Mouse (Mus musculus): ENCODE results near the gene Prdm16. TPM values are rescaled to one million over a fixed set of nuclear protein-coding genes. Genes with fewer than 3 reads are reported as not detected.

Gene Prdm16
- total RNA-seq, 2 experiments from 2014 or later = 1.4 TPM; not detected in 1

DNA sequence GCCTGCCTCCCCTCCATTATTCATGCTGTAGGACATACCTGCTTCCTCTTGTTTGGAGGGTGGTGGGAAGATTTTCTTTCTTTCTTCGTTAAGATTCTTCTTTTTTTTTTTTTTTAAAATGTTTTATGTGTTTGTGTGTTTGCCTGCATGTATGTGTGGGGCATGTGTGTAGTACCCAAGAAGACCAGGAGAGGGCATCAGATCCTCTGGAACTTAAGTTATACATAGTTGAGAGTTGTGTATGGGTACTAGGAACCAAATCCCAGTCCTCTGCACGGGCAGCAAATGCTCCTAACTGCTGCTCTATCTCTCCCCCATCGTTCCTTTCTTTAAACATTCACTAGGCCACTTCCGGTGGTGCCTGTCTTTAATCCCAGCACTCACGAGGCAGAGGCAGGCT lies 28.9 kb downstream of the Prdm16 start:
- ATAC-seq (replicated peaks; ENCODE audit: low FRiP score, poor library complexity, severe bottlenecking) = no peak

DNA sequence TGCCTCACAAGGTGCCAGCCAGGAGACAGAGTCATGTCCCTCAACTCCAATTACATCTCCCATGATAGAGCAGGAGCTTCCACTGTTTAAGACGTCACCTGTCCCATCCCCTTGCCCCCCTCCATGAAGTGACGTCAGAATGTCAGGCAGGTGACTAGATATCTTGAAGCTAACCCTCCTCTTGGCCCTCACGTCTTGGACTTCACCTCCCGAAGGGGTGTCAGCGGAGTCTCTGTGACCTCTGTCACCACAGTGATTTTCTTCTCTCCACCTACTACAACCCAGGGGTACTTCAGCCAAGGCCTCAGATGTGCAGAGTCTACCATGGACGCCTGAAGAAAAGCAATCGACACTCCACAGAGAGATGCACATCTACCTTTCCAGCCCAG lies 32.2 kb downstream of the Prdm16 start:
- no peak for ATAC-seq (replicated peaks; ENCODE audit: low FRiP score, poor library complexity, severe bottlenecking)

DNA sequence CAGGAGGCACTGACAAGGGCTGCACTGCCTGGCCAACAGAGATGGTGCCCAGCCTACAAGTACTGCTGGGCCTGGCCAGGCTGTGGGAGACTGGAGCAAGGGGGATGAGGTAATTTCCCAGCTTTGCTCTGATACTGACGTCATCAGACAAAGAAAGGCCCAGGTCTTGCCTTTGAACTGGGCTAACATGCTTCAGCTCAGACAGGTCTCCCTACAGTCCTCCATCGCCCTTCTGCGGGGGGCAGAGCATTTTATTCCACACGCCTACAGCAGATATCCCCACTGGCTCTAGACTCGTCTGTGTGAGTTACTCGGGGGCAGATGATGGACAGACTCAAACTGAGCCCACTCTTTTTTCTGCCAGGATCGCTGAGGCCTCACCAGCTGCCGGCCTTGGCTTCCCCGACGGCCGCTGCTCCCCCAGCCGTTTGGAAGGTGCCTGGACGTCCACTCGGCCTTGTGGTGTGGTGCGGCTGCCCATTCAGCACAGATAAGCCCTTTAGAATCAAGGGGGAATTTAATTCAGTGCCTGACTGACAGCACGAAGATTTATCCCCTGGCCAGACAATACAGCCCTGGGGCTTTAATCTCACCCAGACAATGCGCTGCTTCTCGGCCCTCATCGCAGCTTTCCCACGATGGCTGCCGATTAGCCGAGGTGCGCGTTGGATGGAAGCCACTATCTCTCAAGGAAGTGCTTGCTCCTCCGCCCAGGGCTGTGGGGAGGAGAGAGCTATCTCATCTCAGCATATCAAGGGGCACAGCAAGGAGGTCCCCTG lies 32.8 kb downstream of the Prdm16 start:
- ATAC-seq (replicated peaks; ENCODE audit: low FRiP score, poor library complexity, severe bottlenecking) = no peak

DNA sequence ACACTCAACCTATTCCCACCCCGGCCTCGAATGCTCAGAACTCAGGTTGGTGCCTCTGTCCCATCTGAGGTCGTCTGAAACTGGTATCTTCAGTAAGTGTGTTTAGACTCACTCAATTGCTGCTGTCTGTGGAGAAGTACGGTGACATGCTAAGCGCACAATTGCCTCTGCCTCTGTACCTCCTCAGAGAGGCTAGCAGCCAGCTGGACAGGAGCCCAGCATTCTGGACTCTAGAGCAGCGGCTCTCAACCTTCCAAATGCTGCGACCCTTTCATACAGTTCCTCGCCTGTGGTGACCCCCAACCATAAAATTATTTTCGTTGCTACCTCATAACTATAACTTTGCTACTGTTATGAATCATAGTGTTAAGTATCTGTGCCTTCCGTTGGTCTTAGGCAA lies 34.3 kb downstream of the Prdm16 start:
- ATAC-seq (replicated peaks; ENCODE audit: low FRiP score, poor library complexity, severe bottlenecking) = no peak

DNA sequence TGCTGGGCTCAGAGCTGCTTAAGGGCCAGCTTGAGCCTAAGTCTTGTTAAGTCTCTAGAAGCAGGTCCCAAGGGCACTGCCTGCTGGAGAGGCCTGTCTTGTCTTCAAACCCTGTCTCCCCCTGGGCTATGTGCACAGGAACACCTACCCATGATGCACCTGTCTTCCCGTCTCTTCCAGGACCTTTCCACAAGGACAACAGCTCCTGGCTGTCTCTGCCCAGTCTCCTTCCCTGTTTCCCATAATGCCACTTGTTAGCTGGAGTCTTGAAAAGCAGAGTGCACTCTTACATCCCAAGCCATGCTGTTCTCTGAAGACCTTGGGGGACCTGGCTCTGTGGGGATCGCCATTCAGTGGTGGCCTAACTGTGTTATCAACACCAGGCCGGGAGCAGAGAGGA lies 35.7 kb downstream of the Prdm16 start:
- no peak for ATAC-seq (replicated peaks; ENCODE audit: low FRiP score, poor library complexity, severe bottlenecking)

DNA sequence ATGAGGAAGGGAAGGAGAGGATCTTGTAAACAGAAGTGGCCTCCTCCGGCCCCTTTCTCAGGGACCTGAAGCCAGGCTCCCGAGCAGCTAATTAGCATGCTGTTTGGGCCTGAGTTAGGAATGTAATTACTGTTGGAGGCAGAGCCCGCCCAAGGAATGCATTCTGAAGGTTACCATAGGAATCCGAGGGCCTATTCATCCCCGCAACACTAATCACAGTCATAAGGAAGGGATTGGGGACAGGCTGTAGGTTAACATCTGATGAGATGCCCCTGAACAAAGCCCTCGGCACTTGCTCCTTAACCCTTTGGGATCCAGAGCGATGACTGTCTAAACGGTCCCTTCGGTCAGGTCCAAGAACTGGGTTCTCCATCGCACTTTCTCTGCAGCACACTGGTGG lies 36.7 kb downstream of the Prdm16 start:
- no peak for ATAC-seq (replicated peaks; ENCODE audit: low FRiP score, poor library complexity, severe bottlenecking)

DNA sequence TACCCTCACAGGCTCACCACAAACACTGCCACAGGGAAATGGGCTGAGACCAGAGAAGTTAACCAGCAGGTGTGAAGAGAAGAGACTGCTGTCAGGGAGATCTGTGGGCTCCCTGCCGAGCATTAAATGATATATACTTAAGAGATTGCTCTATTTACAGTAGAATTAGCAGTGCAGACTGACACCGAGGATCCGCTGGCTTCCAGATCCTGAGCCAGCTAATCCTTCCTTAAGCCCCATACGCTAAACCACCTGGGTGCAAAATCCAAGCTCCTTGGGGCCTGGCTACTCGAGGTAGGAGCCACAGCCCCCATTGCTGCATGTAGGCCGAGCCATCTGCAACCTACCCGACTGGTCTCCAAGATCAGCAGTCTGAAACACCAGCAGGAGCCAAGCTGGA lies 38.3 kb downstream of the Prdm16 start:
- no peak for ATAC-seq (replicated peaks; ENCODE audit: low FRiP score, poor library complexity, severe bottlenecking)

DNA sequence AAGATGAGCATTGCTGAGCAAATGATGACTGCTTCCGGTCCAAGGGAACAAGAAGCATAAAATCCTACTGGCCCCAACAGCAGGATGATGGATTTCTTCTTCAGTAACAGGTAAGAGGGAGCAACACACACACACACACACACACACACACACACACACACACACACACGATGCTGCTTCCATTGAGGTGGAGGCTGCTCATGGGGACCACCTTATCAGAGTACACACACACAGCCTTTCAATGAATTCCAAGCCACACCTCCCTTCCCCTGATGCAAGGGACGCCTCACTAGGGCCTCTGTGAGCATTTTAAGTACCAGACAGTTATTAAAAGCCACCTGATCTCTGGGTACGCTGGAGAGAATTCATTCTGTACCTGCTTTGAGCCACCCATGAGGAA lies 39.9 kb downstream of the Prdm16 start:
- ATAC-seq (replicated peaks; ENCODE audit: low FRiP score, poor library complexity, severe bottlenecking) = no peak

DNA sequence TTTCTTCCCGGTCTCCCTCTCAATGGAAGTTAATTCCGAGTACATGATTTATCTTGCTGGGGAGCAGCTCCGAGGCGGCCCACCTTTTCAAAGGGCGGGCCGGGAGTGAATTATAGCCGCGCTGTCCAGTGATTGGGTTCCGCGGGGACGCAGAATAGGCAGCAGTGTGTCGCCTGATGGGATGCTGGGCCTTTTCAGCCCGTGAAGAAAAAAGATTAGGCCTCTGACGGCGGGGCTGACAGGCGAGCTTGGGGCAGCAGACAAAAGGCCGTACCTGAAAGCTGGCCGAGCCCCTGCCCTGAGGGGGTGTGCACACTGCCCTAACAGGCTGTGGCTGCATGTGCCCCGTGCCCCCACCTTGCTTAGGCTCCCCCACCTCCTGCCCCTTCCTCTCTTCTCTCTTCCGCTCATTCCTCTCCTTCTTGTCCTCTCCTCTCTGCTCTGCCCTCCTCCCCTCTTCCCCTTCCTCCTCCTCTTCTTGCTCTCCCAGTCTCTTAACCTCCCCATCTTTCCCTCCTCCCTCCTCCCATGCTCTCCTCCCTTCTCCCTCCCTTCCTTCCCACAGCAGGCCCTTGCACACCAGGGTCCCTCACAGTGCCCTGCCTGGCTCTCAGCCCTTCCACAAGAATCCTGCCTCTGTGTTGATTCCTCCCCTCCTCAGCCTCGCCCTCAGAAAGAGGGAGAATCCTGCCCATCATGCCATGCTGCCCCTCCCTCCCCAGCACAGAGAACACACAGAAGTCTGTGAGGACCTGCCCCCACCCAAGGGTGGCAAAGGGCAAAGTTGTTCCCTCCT lies 41.7 kb downstream of the Prdm16 start:
- ATAC-seq (replicated peaks; ENCODE audit: low FRiP score, poor library complexity, severe bottlenecking) = no peak

DNA sequence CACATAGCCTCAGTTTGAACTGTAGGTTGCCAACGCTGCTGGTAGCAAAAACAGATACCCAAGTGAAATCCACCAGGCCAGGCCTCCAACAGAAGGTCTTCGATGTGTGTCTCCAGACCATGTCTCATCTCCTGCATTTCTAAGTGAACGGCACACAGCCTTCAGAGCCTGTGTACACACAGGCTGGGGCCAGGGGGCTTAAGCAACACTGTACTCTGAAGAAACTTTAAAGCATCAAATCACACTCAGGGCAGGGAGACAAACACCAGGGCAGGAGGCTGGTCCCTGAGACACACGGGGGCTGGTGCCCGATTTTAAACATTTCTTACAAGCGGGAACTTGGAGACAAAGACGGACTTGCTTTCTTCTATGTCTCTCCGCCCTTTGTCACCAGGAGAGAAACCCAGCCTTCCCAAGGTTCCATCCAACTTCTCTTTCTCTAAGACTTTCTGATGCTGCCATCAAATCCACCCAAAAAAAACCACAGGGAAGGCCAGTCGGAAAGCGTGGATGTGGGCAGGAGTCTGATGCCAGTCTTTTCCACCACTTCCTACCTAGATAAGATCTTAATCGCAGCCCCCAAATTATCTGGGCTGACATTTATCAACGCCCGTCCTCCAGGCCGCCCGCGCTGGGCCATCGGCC lies 42.4 kb downstream of the Prdm16 start:
- no peak for ATAC-seq (replicated peaks; ENCODE audit: low FRiP score, poor library complexity, severe bottlenecking)

DNA sequence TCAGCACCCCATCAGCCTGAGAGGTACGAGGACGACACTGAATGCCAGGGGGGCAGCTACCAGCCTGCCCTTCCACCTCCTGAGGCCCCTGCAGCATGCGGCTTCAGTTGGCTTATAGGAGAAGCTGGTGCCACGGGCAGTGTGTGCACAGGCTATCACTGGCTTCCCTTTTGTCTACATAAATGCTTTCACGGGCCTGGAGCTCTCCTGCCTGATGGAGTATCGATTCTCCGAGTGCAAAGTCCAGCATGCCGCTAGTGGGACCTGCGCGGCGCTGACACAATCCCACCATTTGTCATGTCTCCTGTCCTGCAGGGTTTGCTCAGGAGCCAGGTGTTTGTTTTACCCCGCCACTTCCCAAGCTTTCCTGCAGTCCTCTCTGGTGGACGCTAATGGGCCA lies 44.1 kb downstream of the Prdm16 start:
- no peak for ATAC-seq (replicated peaks; ENCODE audit: low FRiP score, poor library complexity, severe bottlenecking)

DNA sequence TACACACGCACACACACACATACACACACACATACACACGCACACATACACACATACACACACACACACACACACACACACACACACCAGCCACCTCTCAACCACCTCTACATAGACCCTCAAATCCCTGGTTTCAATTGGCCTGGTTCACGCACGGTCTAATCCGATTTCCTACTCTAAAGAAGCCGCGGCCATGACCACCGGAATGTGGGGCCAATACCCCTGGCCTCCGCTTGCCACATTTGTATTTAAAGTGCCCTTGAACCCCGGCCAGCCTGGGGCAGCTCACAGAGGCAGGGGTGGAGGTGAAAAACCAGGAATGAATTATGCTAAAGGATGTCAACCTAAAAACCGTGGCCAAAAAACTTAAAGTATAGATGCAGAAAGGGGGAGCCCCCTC lies 45.8 kb downstream of the Prdm16 start:
- ATAC-seq (replicated peaks; ENCODE audit: low FRiP score, poor library complexity, severe bottlenecking) = no peak

DNA sequence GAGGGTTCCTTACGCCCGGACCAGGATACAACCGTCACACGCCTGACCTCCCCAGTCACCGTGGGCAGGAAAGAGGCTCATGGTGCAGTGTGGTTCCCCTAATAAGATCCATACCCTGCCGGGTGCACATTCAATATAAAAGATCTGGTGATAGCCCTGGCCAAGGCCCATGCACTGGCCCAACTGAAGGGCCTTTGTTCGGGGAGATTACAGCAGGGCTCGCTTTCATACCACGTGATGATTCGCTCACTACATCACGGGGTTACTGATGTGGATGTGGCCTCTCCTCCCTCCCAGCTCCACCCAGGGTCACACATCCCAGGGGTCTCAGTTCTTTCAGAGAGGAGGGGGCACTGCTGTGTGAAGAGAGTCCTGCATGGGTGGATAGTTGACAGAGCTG lies 50.3 kb downstream of the Prdm16 start:
- no peak for ATAC-seq (replicated peaks; ENCODE audit: low FRiP score, poor library complexity, severe bottlenecking)

DNA sequence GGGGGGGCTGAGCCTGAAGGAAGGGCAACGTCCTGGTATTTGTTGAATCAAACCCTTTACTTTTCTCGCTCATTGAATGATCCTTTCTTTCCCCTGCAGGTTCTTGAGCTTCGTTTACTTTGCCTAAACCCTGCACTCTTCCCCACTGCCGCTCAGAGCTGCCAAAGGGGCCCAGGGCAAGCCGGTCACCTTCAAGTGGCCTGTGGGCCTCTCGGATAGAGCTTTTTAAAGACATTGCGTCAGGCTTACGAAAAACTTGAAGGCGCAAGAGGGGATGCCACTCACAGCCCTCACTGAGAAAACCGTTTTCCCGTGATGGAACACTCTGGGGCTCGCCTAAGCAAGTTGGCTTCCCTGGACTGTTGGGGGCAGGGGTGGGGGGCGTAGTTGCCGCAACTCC lies 50.9 kb downstream of the Prdm16 start:
- no peak for ATAC-seq (replicated peaks; ENCODE audit: low FRiP score, poor library complexity, severe bottlenecking)

DNA sequence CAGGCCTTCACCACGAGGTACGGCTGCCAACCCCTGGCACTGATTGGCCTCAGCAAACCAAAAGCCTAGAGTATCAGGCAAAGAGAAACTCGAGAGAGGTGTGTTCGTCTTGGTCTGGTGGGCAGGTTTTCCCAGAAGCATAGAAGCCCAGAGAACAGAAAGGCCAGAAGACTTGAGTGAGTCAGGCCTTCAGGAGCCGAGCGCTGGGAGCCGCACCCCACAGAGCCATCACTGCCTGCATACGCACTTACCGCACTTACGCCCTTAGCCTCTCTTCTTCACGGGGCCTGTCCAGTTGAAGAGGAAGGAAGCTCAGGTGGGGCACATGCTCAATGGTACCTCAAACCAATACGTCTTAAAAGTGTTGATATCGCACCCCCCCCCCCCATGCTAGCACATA lies 53.0 kb downstream of the Prdm16 start:
- ATAC-seq (replicated peaks; ENCODE audit: low FRiP score, poor library complexity, severe bottlenecking) = no peak

DNA sequence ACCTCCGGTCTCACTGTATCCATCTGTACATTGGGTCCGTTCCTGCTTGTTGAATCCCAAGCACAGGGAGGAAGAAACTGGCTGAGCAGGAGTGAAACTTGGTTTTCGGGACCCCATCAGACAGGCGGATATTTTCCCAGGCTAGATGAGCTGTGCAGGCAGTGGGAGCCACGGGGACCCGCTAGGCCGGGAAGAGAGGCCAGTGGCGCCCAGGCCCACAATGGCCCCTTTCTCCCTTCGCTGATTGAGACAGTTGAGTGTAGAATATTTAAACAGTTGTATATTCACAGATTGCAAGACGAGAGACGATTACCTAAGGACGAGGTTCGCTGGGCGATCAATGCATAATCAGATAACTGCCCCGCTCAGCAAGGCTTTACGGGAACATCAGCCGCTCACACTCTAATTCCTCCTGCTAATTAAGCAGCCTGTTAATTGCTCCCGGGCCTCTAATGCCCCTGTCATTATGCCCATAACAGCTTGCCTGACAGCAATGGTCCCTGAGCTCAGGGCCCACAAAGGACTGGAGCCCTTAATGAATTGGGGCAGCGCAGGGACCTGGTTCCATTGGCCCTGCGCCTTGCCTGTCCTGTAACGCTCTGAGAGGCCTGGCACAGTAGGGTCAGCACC lies 54.0 kb downstream of the Prdm16 start:
- no peak for ATAC-seq (replicated peaks; ENCODE audit: low FRiP score, poor library complexity, severe bottlenecking)

DNA sequence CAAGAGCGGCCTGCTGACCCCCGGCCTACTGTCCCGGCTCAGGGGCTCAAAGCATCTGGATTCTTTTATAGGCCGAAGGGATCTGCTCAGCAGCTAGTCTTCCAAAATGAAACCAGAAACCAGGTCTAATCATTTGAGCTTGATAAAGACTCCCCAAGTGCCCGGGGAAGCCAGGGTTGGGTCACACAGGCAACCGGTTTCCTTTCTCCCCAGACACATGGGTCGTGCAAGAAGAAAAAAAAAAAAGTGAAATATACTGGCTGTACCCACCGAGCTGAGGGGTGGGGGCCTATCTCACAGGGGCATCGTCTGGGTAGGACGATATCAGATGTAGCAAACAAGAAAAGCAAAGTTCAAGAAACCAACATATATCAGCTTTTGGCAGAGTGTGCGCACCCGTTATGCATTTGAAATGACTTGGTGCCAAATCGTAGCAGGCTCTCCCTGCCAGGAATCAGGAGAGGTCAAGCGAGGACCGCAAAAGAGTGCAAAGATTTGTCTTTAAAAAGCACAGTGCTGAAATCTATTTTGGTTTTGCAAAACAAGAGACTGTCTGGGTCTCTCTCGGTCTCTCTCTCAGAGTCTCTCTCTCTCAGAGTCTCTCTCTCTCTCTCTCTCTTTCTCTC lies 55.3 kb downstream of the Prdm16 start:
- no peak for ATAC-seq (replicated peaks; ENCODE audit: low FRiP score, poor library complexity, severe bottlenecking)

DNA sequence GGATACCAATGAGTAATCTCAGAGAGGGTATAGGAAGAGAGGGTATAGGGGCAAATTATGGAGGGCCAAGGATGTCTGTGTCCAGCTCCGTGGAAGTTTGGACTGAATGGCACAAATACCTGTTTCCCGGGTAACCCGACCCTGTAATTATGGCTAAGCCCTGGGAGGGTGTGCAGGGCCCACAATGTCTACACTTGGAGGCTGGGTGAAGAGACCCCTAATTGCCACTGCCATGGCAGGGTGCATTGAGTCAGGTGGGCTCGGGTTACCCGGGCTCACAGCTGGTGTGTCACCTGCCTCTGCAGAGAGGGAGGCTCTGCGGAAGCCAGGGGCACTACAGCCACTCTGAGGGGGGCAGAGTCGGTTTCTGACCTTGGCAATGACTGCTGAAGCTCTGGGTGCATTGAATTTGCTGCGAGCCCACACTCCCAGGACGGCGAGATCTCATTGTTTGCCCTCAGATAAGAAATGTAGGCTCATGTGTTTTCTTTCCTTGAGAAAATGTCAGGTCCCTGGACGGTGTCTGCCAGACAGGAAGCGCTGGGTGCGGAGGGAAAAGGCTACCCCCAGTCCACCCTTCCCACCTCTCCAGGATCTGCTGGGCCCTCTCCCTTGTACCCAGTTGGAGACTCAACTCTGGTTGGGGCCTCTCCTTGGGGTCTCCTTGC lies 62.3 kb downstream of the Prdm16 start:
- no peak for ATAC-seq (replicated peaks; ENCODE audit: low FRiP score, poor library complexity, severe bottlenecking)

DNA sequence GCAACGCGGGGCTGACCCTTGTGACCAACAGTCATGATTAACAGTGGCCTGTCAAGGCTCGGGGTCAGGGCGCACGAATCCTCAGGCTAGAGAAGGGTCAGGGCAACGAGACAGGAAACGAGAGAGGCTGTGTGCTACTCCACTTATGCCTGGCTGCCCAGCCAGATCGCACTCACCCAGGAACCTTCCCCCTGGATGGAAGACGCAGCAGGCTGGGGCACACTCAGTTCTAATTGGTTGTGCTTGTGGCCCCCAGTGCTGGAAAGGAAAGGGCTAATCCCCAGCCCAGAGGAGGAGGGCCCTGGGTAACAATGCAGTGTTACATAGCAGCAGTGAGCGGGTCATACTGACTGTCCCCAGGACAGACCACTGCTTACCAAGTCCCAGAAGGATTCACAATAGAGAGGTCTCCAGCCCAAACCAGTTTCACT lies 66.2 kb downstream of the Prdm16 start:
- ATAC-seq (replicated peaks; ENCODE audit: low FRiP score, poor library complexity, severe bottlenecking) = no peak

DNA sequence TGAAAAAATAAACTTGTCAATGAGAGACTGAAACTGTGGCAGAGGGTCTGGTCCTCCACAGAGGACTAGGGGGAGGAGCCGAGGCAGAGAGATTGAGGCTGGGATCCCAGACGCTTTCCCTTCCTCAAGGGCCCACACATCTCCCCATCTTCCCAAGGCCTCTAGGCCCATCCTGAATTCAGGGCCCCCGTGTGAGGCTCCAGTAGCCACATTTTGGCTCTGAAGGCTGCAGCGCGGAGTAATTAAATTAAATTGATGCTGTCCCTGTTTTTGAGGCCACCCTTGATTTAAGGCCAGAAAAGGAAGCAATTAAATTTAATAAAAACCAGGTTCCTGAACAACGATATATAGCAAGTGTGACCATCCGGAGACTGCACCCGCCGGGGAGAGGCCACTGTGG lies 66.8 kb downstream of the Prdm16 start:
- no peak for ATAC-seq (replicated peaks; ENCODE audit: low FRiP score, poor library complexity, severe bottlenecking)
